Mouse (Mus musculus) intestine, embryonic 16.5 days (tissue): Measurements from ENCODE around the gene Mpp6. TPM values are rescaled to one million over a fixed set of nuclear protein-coding genes. Genes with fewer than 3 reads are reported as not detected.

Experiments used
- ATAC-seq: fragments of 200-750 bp; cut with Nextera tagmentation; 2 replicates; pipeline ENCODE4 v1.8.0; 2017; ENCODE audit warnings: moderate TSS enrichment, moderate library complexity
- H3K27ac ChIP-seq: fragments of 300-500 bp; sonication (generic); 2 replicates; pipeline ENCODE4 v1.5.1; 2014; ENCODE audit warnings: mild to moderate bottlenecking, low read length
- H3K27me3 ChIP-seq: fragments of 300-500 bp; sonication (generic); replicated peaks from 2 replicates; pipeline ENCODE4 v1.6.1; 2014; ENCODE audit warnings: low read length, control low read depth, mixed read lengths; ENCODE audit not compliant: control insufficient read depth, insufficient read depth
- H3K36me3 ChIP-seq: fragments of 300-500 bp; sonication (generic); 2 replicates; pipeline ENCODE4 v1.6.1; 2014; ENCODE audit warnings: low read length, control low read depth; ENCODE audit not compliant: control insufficient read depth, insufficient read depth
- H3K4me1 ChIP-seq: fragments of 300-500 bp; sonication (generic); 2 replicates; pipeline ENCODE4 v1.6.1; 2014; ENCODE audit warnings: low read length, control low read depth, mixed read lengths; ENCODE audit not compliant: control insufficient read depth, insufficient read depth
- H3K4me2 ChIP-seq: fragments of 300-500 bp; sonication (generic); 2 replicates; pipeline ENCODE4 v1.6.1; 2014; ENCODE audit warnings: low read depth, low read length, control low read depth
- H3K4me3 ChIP-seq: fragments of 300-500 bp; sonication (generic); 2 replicates; pipeline ENCODE4 v1.5.1; 2014; ENCODE audit warnings: mild to moderate bottlenecking, low read length
- H3K9ac ChIP-seq: fragments of 300-500 bp; sonication (generic); 2 replicates; pipeline ENCODE4 v1.6.1; 2014; ENCODE audit warnings: low read depth, low read length
- H3K9me3 ChIP-seq: fragments of 300-500 bp; sonication (generic); 2 replicates; pipeline ENCODE4 v1.6.1; 2016; ENCODE audit warnings: low read length, control low read depth; ENCODE audit not compliant: control insufficient read depth
- WGBS: fragments of 180-500 bp; shearing (Covaris S2); extraction: QIAGEN DNeasy Blood & Tissue Kit; methylation state at CpG from one replicate; pipeline ENCODE4 v1.1.7; 2014; 5-methylcytosine and 5-hydroxymethylcytosine counted together
- polyA plus RNA-seq: library from polyadenylated mRNA; unstranded; fragments of >200 nt; fragmentation: Nextera tagmentation; extraction: Ambion mirVana; gene quantifications from 2 replicates; pipeline ENCODE4 v1.2.1, GENCODE M21; 2015

Mpp6 gene
- polyA plus RNA-seq, 1 experiment from 2014 or later, result 34.5 TPM

GRCm38 (mm10) chr6:50126331-50126730 is 16.3 kb downstream of the Mpp6 start:
- no peak overlapping the region for H3K4me3 ChIP-seq
- no peak overlapping the region for H3K4me2 ChIP-seq
- H3K9ac ChIP-seq, result no peak overlapping the region
- H3K36me3 ChIP-seq, result no peaks in the 10 kb centered on the region
- H3K9me3 ChIP-seq, result 0 out of 2 replicates have a peak, but pooled peaks cover 2% of the 10 kb centered on the region
- H3K27me3 ChIP-seq, result no peaks in the 10 kb centered on the region
- peak; percentile 89 for ATAC-seq
- no peaks in the 10 kb centered on the region for H3K4me1 ChIP-seq
- H3K27ac ChIP-seq, result 0 out of 2 replicates have a peak overlapping the region, but pooled peaks have one; percentile 17
- WGBS, result 68% methylated on average over 2 of the region's 2 CpGs

DNA sequence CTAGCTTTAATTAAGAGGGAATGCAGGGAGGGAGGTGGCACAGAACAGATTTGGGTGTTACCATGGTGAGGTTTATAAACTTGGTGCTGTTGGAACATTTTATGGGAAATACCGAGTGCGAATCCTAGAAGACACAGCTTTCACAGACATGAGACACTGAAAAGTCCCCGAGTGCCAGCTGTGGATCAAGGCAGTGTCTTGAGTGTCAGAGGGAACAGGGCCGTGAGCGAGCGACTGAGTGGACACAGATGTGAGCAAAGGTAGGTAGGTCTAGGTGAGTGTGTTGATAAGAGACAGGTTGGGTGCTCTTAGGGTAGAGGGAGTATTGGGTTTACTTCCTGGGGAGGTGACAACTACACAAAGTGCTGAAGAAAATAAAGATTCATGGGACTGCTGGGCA is 17.5 kb downstream of the Mpp6 start:
- 0 out of 2 replicates have a peak, but pooled peaks cover 2% of the 10 kb centered on the region for H3K9me3 ChIP-seq
- H3K4me1 ChIP-seq, result no peaks in the 10 kb centered on the region

DNA sequence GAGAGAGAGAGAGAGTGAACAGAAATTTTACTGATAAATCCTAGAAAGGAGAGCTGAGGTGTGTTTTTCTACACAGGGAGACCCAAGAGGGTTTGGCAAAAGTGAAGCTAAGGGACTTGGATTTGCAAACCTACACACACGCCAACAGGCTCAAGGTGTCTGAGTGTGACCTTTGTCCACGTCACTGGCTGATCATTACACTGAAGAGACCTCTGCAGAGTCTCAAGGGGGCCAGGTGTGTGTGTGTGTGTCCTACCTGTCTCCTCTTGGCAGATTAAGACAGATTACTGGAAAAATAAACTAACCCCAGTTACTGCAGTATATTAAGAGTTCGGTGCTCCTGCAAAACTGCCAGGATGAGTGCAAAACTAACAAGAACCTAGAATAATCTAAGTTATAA is 27.6 kb downstream of the Mpp6 start:
- Histone ChIP-seq H3K4me3 (no peak overlapping the region), H3K9ac (no peak overlapping the region), H3K4me1 (peaks cover 19% of the 10 kb centered on the region), H3K9me3 (no peaks in the 10 kb centered on the region), H3K4me2 (no peak overlapping the region), H3K27me3 (no peaks in the 10 kb centered on the region), H3K27ac (no peak overlapping the region), H3K36me3 (no peaks in the 10 kb centered on the region)
- 57% methylated on average over 3 of the region's 3 CpGs for WGBS
- peak; percentile 60; the same call in 1 of the 2 replicates for ATAC-seq

More for the DNA sequence above, 17.5 kb downstream of the Mpp6 start:
- ATAC-seq, result no peak
- Histone ChIP-seq H3K27ac (no peak overlapping the region), H3K27me3 (no peaks in the 10 kb centered on the region), H3K4me2 (no peak overlapping the region), H3K9ac (no peak overlapping the region), H3K36me3 (no peaks in the 10 kb centered on the region), H3K4me3 (no peak overlapping the region)
- 95% methylated on average over 6 of the region's 6 CpGs for WGBS

- Histone ChIP-seq H3K36me3 (no peaks in the 10 kb centered on the region), H3K9ac (no peak overlapping the region), H3K27ac (no peak overlapping the region; the same call in 1 of the 2 replicates), H3K9me3 (no peaks in the 10 kb centered on the region), H3K27me3 (no peaks in the 10 kb centered on the region), H3K4me1 (peaks cover 14% of the 10 kb centered on the region), H3K4me2 (no peak overlapping the region), H3K4me3 (no peak overlapping the region)
- WGBS, result 76% methylated on average over 3 of the region's 3 CpGs
- peak; percentile 94 for ATAC-seq
Observed at GRCm38 (mm10) chr6:50139526-50139925, 29.5 kb downstream of the Mpp6 start.

GRCm38 (mm10) chr6:50146158-50146557 is 36.1 kb downstream of the Mpp6 start:
- no peak for ATAC-seq
- no peak overlapping the region for H3K9ac ChIP-seq
- H3K4me3 ChIP-seq, result no peak overlapping the region
- no peaks in the 10 kb centered on the region for H3K36me3 ChIP-seq
- H3K4me2 ChIP-seq, result no peak overlapping the region
- H3K9me3 ChIP-seq, result no peaks in the 10 kb centered on the region
- no peaks in the 10 kb centered on the region for H3K27me3 ChIP-seq
- no peak overlapping the region for H3K27ac ChIP-seq
- no peaks in the 10 kb centered on the region; the same call in 1 of the 2 replicates for H3K4me1 ChIP-seq

GRCm38 (mm10) chr6:50149378-50149777 is 39.3 kb downstream of the Mpp6 start:
- Histone ChIP-seq H3K4me1 (no peaks in the 10 kb centered on the region; the same call in 1 of the 2 replicates), H3K27ac (no peak overlapping the region), H3K36me3 (no peaks in the 10 kb centered on the region), H3K9me3 (no peaks in the 10 kb centered on the region), H3K4me3 (no peak overlapping the region), H3K4me2 (no peak overlapping the region), H3K27me3 (no peaks in the 10 kb centered on the region), H3K9ac (no peak overlapping the region)
- WGBS, result 92% methylated on average over 4 of the region's 4 CpGs
- ATAC-seq, result no peak

GRCm38 (mm10) chr6:50159842-50160241 is 49.8 kb downstream of the Mpp6 start:
- H3K4me3 ChIP-seq, result no peak overlapping the region
- H3K27ac ChIP-seq, result no peak overlapping the region
- WGBS, result 90% methylated on average over 6 of the region's 6 CpGs
- H3K9me3 ChIP-seq, result no peaks in the 10 kb centered on the region
- no peak overlapping the region for H3K9ac ChIP-seq
- no peaks in the 10 kb centered on the region for H3K27me3 ChIP-seq
- H3K36me3 ChIP-seq, result no peaks in the 10 kb centered on the region
- H3K4me1 ChIP-seq, result no peaks in the 10 kb centered on the region
- ATAC-seq, result no peak
- no peak overlapping the region for H3K4me2 ChIP-seq

GRCm38 (mm10) chr6:50163013-50163412 is 53.0 kb downstream of the Mpp6 start:
- no peaks in the 10 kb centered on the region for H3K4me1 ChIP-seq
- H3K4me2 ChIP-seq, result no peak overlapping the region
- H3K4me3 ChIP-seq, result no peak overlapping the region
- 85% methylated on average over 3 of the region's 3 CpGs for WGBS
- H3K27ac ChIP-seq, result no peak overlapping the region
- H3K36me3 ChIP-seq, result no peaks in the 10 kb centered on the region
- no peaks in the 10 kb centered on the region for H3K27me3 ChIP-seq
- no peaks in the 10 kb centered on the region for H3K9me3 ChIP-seq
- ATAC-seq, result no peak
- H3K9ac ChIP-seq, result no peak overlapping the region

DNA sequence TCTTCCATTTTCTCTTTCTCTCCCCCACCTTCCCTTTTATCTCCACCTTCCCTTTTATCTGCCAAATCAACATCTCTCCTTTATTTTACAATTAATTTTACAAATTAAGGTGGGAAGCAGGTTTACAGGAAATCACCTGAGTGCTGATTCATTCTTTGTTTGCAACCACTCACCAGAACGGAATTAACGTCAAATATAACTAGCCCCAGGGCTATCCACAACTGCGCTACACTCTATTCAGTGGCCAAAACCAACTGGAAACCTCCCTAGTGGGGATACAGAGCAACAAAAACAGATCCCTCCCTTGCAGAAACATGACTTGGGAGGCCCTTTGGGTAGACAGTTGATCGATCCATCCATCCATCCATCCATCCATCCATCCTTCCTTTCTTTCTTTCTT is 58.8 kb downstream of the Mpp6 start:
- Histone ChIP-seq H3K9ac (no peak overlapping the region), H3K4me1 (no peaks in the 10 kb centered on the region), H3K27me3 (no peaks in the 10 kb centered on the region), H3K4me3 (no peak overlapping the region), H3K4me2 (no peak overlapping the region), H3K36me3 (peaks cover 3% of the 10 kb centered on the region; the same call in 1 of the 2 replicates), H3K27ac (no peak overlapping the region), H3K9me3 (no peaks in the 10 kb centered on the region)
- 89% methylated on average over 4 of the region's 4 CpGs for WGBS
- ATAC-seq, result no peak

DNA sequence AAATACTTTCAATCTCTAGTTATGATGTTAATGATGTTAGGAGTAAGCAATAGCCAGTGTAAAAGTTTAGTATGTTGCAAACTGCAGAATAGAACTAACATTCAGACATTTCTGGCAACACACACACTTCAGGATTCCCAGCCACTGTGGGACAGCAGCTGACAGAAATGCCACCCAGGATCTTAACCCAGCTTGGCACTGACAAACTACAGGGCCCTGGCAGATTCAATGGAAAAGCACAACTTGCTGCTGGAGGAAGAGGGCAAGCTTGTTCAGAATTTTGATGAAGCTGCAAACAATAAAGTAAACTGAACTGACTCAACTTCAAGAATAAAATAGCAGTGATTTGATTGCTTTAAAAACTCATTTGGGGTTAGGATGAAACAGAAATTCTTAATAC is 59.7 kb downstream of the Mpp6 start:
- H3K4me3 ChIP-seq, result no peak overlapping the region
- no peaks in the 10 kb centered on the region for H3K4me1 ChIP-seq
- H3K9ac ChIP-seq, result no peak overlapping the region
- H3K9me3 ChIP-seq, result no peaks in the 10 kb centered on the region
- H3K36me3 ChIP-seq, result peaks cover 3% of the 10 kb centered on the region; the same call in 1 of the 2 replicates
- no peak for ATAC-seq
- no peaks in the 10 kb centered on the region for H3K27me3 ChIP-seq
- H3K27ac ChIP-seq, result no peak overlapping the region
- H3K4me2 ChIP-seq, result no peak overlapping the region
